Mouse (Mus musculus) left cerebral cortex, postnatal 14 days (tissue): ENCODE data around the gene S100z. TPM values are rescaled to one million over a fixed set of nuclear protein-coding genes. Genes with fewer than 3 reads are reported as not detected.

Source experiments
- DNase-seq, 2 experiments: peaks; one replicate each; pipeline ENCODE4 v3.0.0; 2021 to 2022; ENCODE audit warnings: low spot score in 2 of 2, mixed read lengths in 1 of 2
- intact Hi-C: fragments of 180-260 bp; cut with DNase I; formaldehyde crosslinking; loops from one replicate; pipeline ENCODE4 v1.15.1; 2025
- total RNA-seq, 2 experiments: library from RNA; stranded (reverse); gene quantifications; 2 replicates each; pipeline ENCODE4 v1.2.3; 2021

The S100z gene
- total RNA-seq, 2 experiments from 2014 or later = not detected

- intact Hi-C loops = no loop called here
- DNase-seq = no peak
Measured at GRCm38 (mm10) chr13:95450636-95451210, 27.8 kb downstream of the S100z start.

DNA sequence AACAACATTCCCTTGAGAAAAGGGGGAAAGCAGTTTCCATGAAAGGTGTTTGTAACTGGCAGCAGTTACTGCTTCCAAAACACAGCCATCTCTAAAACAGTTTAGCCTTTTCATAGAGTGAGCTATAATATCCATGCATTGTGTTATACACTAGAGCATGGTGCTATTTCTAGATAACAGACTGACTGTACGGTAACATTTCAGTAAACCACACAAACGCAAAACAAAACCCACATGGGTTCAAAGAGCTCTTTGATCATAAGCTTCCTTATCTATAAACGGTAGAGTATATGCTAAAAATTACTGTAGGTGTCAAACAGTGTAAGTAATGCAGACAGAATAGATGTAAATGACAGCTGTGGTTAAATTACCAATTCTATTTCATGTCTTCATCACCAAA, 28.8 kb downstream of the S100z start:
- DNase-seq = no peak
- intact Hi-C loops = no loop called here

- intact Hi-C loops = no loop called here
- DNase-seq = no peak
Measured at GRCm38 (mm10) chr13:95444824-95445223, 33.7 kb downstream of the S100z start, which contains the start of gene Crhbp. Crhbp (minus strand) TSS chr13:95444924.

DNA sequence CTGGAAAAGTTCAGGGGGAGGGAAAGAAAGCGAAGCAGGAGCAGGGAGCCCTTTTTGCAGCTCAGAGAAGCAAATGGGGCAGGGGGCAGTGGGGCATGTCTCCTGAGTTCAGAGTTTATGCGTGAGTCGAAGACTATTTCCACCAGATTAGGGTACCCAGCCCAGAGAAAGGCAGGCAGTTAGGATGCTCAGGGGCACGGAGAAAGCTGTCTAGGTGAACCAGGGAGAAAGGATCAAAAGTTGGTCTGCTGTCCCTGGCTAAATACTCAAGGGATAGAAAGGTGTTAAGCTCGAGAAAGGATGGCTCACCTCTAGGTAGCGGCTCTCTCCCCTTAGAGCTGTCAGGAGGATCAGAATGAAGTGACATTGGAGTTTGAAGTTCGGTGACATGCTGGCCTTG, 34.2 kb downstream of the S100z start:
- no peak for DNase-seq
- intact Hi-C loops = no loop called here

- no peak for DNase-seq
- intact Hi-C loops = no loop called here
Measured at GRCm38 (mm10) chr13:95443376-95444233, 34.9 kb downstream of the S100z start.

- intact Hi-C loops = no loop called here
- no peak for DNase-seq
Measured at GRCm38 (mm10) chr13:95442901-95443300, 35.6 kb downstream of the S100z start.

DNA sequence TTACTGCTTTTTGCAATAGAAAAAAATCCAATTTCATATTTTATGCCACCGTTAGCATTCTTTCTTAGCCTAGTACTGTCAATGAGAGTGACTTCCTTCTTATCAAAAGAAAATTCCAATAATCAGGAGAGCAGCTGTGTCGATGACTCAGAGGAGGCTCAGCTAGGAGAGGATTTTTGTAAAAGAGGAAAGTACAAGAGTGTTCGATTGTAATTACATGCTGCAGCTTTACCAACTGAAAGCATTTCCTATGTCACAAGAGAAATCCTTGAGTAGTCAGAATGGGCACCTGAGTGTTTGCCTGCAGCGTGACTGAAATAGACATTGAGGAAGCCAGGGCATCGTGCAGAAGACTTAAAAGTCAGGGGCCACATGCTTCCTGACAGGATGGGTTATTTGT, 39.0 kb downstream of the S100z start:
- DNase-seq = no peak
- intact Hi-C loops = no loop called here

DNA sequence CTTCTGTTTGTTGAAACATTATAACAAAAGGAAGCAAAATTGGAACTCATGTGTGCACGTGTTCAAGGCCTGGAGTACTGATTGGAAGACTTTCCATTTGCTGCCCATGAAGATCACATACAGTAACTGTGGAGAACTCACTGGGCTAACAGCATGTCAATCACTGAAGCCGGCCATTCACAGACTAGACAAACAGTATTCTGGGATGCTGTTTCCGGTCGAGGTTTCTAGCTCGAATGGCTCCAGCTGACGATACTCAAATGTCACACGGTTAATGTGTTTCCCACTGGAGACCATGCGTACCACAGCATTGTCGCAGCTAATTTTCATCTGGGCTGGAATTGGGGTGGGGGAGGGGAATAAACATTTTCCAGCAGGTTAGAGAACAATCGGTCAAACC, 46.8 kb downstream of the S100z start:
- intact Hi-C loops = no loop called here
- DNase-seq = no peak

- DNase-seq = no peak
- intact Hi-C loops = no loop called here
Measured at GRCm38 (mm10) chr13:95427499-95427898, 51.0 kb downstream of the S100z start.

Other genes starting within 250 kb of the S100z start
- 100 to 1,000 TPM; 109 to 114 TPM for gene Pde8b, start 228.4 kb downstream of the S100z start, total RNA-seq
- 10 to 100 TPM; 16.7 to 17.3 TPM for gene Zbed3, start 155.1 kb downstream of the S100z start, total RNA-seq
- gene Aggf1, start 103.4 kb downstream of the S100z start, total RNA-seq = 10 to 100 TPM; 44.4 to 47.0 TPM
- 10 to 100 TPM; 16.8 to 20.2 TPM for gene Crhbp, start 33.8 kb downstream of the S100z start, total RNA-seq
- under 1 TPM; 0.27 to 0.46 TPM for gene F2rl1, start 46.5 kb upstream of the S100z start, total RNA-seq
- gene F2r, start 139.8 kb upstream of the S100z start, total RNA-seq = 1 to 10 TPM; 5.8 to 6.7 TPM
- gene F2rl2, start 218.1 kb upstream of the S100z start, total RNA-seq = under 1 TPM; 0.30 to 0.35 TPM